Mouse (Mus musculus) liver, embryonic 14.5 days (tissue): ENCODE data around the gene Celf2. TPM values are rescaled to one million over a fixed set of nuclear protein-coding genes. Genes with fewer than 3 reads are reported as not detected.

Experiments
- ATAC-seq: fragments of 200-750 bp; cut with Nextera tagmentation; 2 replicates; pipeline ENCODE4 v1.8.0; 2017; ENCODE audit warnings: moderate number of reproducible peaks, mild to moderate bottlenecking, moderate library complexity; ENCODE audit not compliant: insufficient read depth
- DNase-seq, 3 experiments: peaks; one replicate each; pipeline ENCODE4 v3.0.0-alpha.2; 2012 to 2013; ENCODE audit warnings: low read depth in 3 of 3, low spot score in 3 of 3
- H3K27ac ChIP-seq: fragments of 300-500 bp; sonication (generic); 2 replicates; pipeline ENCODE4 v1.5.1; 2014; ENCODE audit warnings: moderate library complexity, mild to moderate bottlenecking, control low read depth, inconsistent platforms
- H3K27me3 ChIP-seq: fragments of 300-500 bp; sonication (generic); 2 replicates; pipeline ENCODE4 v1.6.1; 2014; ENCODE audit warnings: mild to moderate bottlenecking, low read length, moderate library complexity; ENCODE audit not compliant: control insufficient read depth, insufficient read depth
- H3K36me3 ChIP-seq: fragments of 300-500 bp; sonication (generic); replicated peaks from 2 replicates; pipeline ENCODE4 v1.6.1; 2014; ENCODE audit warnings: low read depth; ENCODE audit not compliant: control insufficient read depth, insufficient read depth
- H3K4me1 ChIP-seq, 2 experiments: fragments of 200-500 bp in 1 of 2; fragments of 300-500 bp in 1 of 2; sonication (generic) in 1 of 2; replicated peaks; 2 replicates each; pipeline ENCODE4 v1.6.1; 2012 to 2014; ENCODE audit warnings: antibody characterized with exemption in 1 of 2, inconsistent platforms in 1 of 2, low read length in 1 of 2; ENCODE audit not compliant: control insufficient read depth in 2 of 2, insufficient read depth in 2 of 2
- H3K4me2 ChIP-seq: fragments of 300-500 bp; sonication (generic); 2 replicates; pipeline ENCODE4 v1.6.1; 2014; ENCODE audit warnings: low read depth, mild to moderate bottlenecking, control low read depth, moderate library complexity
- H3K4me3 ChIP-seq, 2 experiments: fragments of 200-500 bp in 1 of 2; fragments of 300-500 bp in 1 of 2; sonication (generic) in 1 of 2; 2 replicates each; pipeline ENCODE4 v1.5.1; 2012 to 2014; ENCODE audit warnings: low read depth in 2 of 2, low read length in 2 of 2, mild to moderate bottlenecking in 2 of 2, control low read depth in 1 of 2, inconsistent platforms in 1 of 2, moderate library complexity in 1 of 2; ENCODE audit not compliant: insufficient read depth in 1 of 2
- H3K9ac ChIP-seq: fragments of 300-500 bp; sonication (generic); replicated peaks from 2 replicates; pipeline ENCODE4 v1.6.1; 2014; ENCODE audit warnings: mild to moderate bottlenecking, control low read depth, moderate library complexity
- H3K9me3 ChIP-seq: fragments of 300-500 bp; sonication (generic); 2 replicates; pipeline ENCODE4 v1.6.1; 2016; ENCODE audit warnings: low read length, mixed read lengths; ENCODE audit not compliant: control insufficient read depth
- CTCF ChIP-seq: IDR thresholded peaks from 2 replicates; pipeline ENCODE4 v1.5.1; 2016; ENCODE audit warnings: antibody characterized with exemption, low read depth, control low read depth
- EP300 ChIP-seq: IDR thresholded peaks from 2 replicates; pipeline ENCODE4 v1.6.1; 2016; ENCODE audit warnings: antibody characterized with exemption, low read depth
- WGBS: fragments of 180-500 bp; shearing (Covaris S2); extraction: QIAGEN DNeasy Blood & Tissue Kit; methylation state at CpG from one replicate; pipeline ENCODE4 v1.1.7; 2014; ENCODE audit not compliant: insufficient replicate concordance; 5-methylcytosine and 5-hydroxymethylcytosine counted together
- polyA plus RNA-seq, 2 experiments: library from polyadenylated mRNA; depleted of rRNA in 1 of 2; stranded (reverse) in 1 of 2; unstranded in 1 of 2; fragments of >200 nt; fragmentation: Nextera tagmentation in 1 of 2; extraction: Ambion mirVana in 1 of 2; gene quantifications; 2 replicates each; pipeline versions ENCODE4 v1.2.1 to v1.2.3; 2012 to 2014

Gene Celf2
- polyA plus RNA-seq, 2 experiments, result 3.9 to 7.8 TPM

DNA sequence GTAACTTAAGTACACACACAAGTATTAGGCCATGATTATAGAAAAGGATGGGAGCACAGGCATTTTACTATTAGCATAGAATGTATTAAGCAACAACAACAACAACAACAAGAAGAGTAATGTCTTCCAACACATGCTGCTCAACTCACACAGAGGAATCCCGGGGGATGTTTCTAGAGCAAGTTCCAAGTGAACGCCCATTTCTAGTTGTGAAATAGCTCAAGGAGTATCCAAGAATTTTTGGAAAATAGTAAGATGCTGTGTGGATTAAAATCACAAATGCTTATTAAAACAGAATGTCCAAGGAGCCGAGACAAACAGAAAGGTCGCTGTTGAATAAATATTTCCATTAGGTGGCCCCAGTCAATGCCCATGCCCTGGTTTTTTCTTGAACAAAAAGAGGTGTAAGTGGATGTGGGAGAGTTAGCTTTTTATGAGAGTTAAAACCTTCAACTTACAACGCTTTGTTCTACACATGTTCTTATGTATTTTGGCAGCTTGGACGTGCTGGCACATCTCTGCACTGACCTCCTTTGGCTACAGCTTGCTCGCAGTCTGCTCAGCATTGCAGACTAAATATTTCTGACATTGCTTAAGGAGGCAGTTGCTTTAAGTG is 448.8 kb downstream of the Celf2 start:
- Histone ChIP-seq H3K36me3 (no peaks in the 10 kb centered on the region), H3K4me3 (no peak overlapping the region), H3K9me3 (no peaks in the 10 kb centered on the region), H3K4me1 (no peaks in the 10 kb centered on the region), H3K4me2 (no peak overlapping the region), H3K27me3 (no peaks in the 10 kb centered on the region), H3K9ac (no peak overlapping the region), H3K27ac (no peak overlapping the region)
- no peak for TF ChIP-seq EP300
- TF ChIP-seq CTCF, result no peak
- ATAC-seq (no peak), DNase-seq (no peak)
- WGBS, result 64% methylated on average over 7 of the region's 7 CpGs

DNA sequence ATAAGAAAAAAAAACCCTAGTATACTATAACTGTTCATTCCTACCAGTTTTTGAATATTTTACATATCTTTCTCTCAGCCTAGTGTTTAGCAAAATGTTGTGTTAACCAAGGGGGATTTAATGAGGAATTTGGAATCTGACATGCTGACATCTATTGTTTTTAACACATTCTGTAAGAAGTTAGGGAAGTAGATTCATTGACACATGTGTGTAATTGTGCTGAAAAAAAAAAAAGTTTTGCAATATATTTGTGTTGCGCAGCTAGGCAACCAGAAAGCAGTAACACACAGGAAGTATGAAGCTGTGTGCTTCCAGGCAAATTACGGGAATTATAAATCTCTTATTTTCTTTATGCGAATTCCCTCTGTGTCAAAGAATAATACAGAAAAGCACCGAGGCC is 453.0 kb downstream of the Celf2 start:
- H3K4me1 ChIP-seq, result no peaks in the 10 kb centered on the region
- no peaks in the 10 kb centered on the region for H3K36me3 ChIP-seq
- no peaks in the 10 kb centered on the region for H3K27me3 ChIP-seq
- H3K4me3 ChIP-seq, result no peak overlapping the region
- DNase-seq (no peak), ATAC-seq (no peak)
- no peak overlapping the region for H3K9ac ChIP-seq
- TF ChIP-seq EP300 (no peak), CTCF (no peak)
- 58% methylated on average over 4 of the region's 4 CpGs for WGBS
- H3K9me3 ChIP-seq, result no peaks in the 10 kb centered on the region
- H3K4me2 ChIP-seq, result no peak overlapping the region
- H3K27ac ChIP-seq, result no peak overlapping the region

DNA sequence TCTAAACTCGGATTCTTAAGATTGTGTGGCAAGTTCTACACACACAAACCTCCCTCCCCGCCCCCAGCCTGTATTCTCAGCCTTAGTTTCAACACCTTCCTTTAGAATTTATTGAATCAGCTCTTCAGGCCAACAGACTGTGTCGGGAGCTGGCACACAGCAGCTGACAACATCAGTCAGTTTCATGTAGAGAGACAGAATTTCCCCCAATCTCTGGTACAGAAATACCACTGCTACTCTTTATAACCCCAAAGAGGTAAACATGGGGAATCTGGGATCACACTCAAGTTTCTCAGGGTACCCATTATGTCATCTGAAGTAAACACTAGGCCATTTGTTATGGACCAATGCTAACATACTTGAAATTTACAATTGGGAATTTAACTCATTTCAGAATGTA is 453.4 kb downstream of the Celf2 start:
- Histone ChIP-seq H3K36me3 (no peaks in the 10 kb centered on the region), H3K4me1 (no peaks in the 10 kb centered on the region), H3K27ac (no peak overlapping the region), H3K9ac (no peak overlapping the region), H3K4me2 (no peak overlapping the region), H3K27me3 (no peaks in the 10 kb centered on the region), H3K4me3 (no peak overlapping the region), H3K9me3 (no peaks in the 10 kb centered on the region)
- TF ChIP-seq EP300 (no peak), CTCF (no peak)
- ATAC-seq, result no peak
- 42% methylated on average over 3 of the region's 3 CpGs for WGBS
- DNase-seq, result no peak

DNA sequence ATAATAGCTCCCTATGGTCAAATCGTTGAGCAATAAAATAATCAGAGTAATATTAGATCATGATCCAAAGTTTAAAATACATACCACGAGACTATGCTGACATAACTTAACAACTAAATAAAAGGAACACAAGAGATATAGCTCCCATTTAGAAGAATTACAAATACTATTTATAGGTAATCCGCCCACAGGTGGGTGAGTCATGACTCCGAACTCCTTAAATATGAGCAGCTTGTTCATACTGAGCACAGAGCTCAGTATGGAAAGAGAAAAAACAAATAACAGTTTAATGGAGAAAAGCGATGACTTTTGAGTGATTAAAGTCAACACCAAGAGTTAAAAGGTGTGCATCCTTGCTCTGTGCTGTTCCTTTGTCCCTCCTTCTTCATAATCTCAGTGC is 458.3 kb downstream of the Celf2 start:
- Histone ChIP-seq H3K4me3 (no peak overlapping the region), H3K9ac (no peak overlapping the region), H3K27me3 (no peaks in the 10 kb centered on the region), H3K27ac (no peak overlapping the region), H3K4me1 (no peaks in the 10 kb centered on the region), H3K4me2 (no peak overlapping the region), H3K36me3 (no peaks in the 10 kb centered on the region), H3K9me3 (no peaks in the 10 kb centered on the region)
- WGBS, result 65% methylated on average over 5 of the region's 5 CpGs
- DNase-seq, result no peak
- ATAC-seq, result no peak
- TF ChIP-seq CTCF (no peak), EP300 (no peak)

DNA sequence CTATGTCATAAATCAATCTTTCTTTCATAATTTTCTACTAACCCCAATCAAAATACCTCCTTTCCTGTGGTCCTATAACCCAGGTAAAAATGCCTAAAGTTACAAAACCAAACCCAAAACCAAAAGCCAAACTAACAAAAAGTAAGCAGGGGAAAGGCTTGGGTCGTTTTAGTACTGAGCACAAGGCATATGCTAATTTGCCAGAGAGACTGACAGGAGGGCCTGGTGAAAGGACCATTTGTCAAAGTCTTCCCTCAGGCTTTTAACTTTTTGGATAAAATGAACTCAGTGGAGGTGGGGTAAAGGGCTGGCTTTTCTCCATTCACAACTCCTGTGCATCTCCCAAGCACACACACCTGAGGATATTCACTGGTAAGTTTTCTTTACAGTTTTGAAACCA is 463.2 kb downstream of the Celf2 start:
- Histone ChIP-seq H3K27me3 (no peaks in the 10 kb centered on the region), H3K36me3 (no peaks in the 10 kb centered on the region), H3K4me1 (no peaks in the 10 kb centered on the region), H3K9ac (no peak overlapping the region), H3K4me2 (no peak overlapping the region), H3K27ac (no peak overlapping the region), H3K9me3 (no peaks in the 10 kb centered on the region), H3K4me3 (no peak overlapping the region)
- WGBS, result 9% methylated on average over 1 of the region's 1 CpGs
- ATAC-seq (no peak), DNase-seq (no peak)
- TF ChIP-seq CTCF, result no peak
- no peak for TF ChIP-seq EP300
